Mouse (Mus musculus) megakaryocyte, adult 5-6 weeks (primary cell): ENCODE measurements around the gene Dennd4c. TPM values are rescaled to one million over a fixed set of nuclear protein-coding genes. Genes with fewer than 3 reads are reported as not detected.

ENCODE experiments used
- ATAC-seq: 2 replicates; pipeline ENCODE4 v1.8.0; 2016; ENCODE audit warnings: mild to moderate bottlenecking, inconsistent platforms; ENCODE audit not compliant: poor library complexity, severe bottlenecking
- total RNA-seq, 2 experiments: library from RNA; stranded (forward) in 1 of 2; stranded (reverse) in 1 of 2; fragments of 153-499, 151-499 nt in 1 of 2; fragments of 221-1000, 200-1000 nt in 1 of 2; gene quantifications; 2 replicates each; pipeline versions ENCODE4 v1.2.3 to v1.2.4; 2015 to 2017

Dennd4c gene
- total RNA-seq (2015): 23.1 and 24.1 TPM in 2 replicates
- 27.9 and 30.9 TPM in 2 replicates for total RNA-seq (2017)

DNA sequence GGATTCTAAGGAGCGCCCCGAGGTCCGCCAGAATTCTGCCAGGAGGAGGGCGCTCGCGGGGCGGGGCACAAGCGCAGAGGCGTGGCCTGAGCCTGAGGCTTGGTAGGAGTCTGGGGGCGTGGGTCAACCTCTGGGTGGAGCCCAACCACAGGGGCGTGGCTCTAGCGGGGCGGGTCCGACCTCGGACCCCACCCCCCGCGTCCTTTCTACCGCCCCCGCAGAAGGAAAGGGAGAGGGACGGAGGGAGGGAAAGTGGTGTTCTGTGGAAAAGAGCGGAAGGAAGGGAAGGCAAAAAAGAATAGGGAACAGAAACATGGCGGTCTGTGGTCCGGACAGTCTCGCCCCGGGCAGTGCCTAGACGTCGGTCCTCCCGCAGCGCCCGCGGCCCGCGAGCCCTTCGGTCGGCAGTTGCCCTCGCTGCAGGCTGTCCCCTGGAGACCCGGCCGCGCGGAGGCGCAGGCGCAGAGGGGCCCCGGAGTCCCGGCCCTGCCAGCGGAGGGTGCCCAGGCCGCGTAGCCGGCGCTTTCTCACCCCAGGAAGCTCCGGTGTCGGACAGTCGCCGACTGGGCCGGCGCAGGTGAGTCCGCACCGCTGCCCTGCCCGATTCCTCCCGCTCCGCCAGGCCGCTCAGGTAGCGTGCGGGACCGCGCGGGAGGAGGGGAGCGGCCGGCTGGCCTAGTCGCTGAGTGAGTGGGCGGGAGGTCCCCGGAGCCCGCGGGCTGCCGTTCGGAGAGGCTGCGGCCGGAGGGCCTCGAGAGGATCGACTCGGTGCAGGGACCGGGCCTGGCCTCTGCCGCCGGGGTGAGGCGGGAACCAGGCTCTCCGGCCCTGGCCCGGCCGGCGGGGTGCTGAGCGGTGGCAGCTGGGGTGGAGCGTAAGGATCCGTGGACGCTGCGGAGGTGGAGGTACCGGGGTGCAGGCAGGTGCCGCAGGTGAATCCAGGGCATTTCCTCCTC is at the start of gene Dennd4c:
Dennd4c (plus strand) TSS at position 220 of the 956 bp plus-strand sequence.
- ATAC-seq: peak; percentile 94

DNA sequence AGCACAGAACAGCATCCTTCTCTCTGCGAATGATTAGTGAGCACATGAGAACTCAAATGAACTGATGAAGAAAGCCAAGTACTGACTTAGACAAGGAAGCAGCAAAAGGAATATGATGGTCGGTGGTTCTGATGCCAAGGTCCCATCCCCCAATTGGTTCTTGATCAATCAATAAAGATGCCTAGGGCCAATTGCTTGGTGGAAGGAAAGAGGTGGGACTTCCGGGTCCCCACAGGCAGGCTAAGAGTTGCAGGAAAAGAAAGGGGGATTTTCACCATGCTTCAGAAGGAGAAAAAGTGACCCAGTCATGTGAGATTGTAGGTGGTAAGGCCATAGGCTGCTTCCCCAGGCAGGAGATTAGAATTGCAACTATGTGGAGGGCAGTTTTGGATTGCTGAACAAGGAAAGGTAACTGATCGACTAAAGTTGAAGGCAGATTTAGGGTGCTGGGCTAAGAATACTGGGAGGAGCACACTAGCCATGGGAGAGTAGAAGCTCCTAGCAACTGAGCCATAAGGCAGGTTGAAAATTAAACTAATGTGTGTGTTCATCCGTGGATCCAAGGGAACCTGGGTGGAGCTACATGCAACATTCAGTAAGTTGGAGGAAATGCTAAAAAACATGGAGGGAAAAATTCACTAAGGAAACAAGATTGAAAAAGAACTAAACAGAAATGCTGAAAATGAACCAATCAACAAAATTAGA is 49.0 kb upstream of the Dennd4c start:
- no peak for ATAC-seq

DNA sequence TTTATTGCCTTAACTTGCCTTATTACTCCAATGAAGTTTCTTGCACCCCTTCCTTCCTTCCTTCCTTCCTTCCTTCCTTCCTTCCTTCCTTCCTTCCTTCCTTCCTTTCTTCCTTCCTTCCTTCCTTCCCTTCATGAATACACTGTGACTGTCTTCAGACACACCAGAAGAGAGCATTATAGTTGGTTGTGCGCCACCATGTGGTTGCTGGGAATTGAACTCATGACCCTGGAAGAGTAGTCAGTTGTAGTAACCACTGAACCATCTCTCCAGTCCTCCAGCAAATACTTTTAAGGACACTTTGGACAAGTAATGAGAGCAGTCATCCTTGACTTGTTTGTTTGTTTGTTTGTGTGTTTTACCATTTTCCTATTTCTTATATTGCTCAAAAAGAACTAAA is 39.6 kb upstream of the Dennd4c start:
- ATAC-seq: no peak

DNA sequence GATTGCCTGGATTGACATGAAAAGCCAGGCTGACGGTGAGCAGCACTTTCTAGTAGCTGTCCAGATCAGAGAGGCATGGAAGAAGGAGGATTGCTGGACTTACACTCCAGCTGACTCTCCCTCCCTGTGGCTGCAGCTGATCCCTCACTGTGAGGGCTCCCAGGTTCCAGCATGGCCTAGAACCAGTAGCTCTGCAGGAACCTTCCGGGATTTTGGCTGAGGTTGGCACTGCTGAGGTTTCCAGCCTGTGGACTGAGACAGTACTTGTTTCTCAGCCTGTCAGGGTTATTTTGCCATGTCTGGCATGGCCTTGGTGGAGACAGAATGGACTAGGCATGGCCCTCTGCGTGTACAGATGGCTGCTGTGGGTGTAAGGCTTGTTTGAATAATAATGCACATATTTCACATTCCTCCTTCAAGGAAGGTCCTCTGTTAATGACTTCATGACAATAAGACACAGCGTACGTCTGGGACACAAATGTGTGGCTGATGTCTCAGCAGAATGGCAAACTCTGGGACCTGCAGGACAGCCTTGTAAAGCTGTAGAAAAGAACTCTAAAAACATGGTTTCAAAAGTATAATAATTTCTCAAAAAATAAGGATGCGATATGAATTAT is 38.2 kb upstream of the Dennd4c start:
- ATAC-seq: no peak

DNA sequence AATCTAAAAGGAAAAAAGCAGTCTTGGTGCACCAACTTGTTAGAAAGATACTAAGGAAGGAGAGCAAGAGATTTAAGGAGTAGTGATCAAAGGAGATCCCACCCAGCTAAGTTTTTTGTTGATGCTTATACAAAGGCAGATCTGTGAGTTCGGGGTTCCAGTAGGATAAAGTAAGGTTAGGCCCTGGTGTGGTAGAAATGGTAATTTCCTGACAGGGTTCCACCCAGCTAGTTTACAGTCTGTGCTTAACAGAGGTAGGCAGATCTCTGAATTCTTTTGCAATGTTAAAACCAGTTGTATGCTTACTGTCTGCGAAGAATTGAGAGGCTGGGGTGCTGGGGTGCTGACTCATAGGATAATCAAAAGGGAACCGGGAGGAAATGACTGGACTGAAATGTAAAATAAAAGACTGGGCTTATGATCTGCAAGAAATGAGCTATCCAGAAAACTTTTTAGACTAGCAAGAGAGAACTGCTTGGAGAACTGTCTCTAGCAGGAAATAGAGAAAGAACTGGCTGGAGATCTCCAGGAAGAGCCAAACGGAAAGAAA is 37.6 kb upstream of the Dennd4c start:
- ATAC-seq: no peak

DNA sequence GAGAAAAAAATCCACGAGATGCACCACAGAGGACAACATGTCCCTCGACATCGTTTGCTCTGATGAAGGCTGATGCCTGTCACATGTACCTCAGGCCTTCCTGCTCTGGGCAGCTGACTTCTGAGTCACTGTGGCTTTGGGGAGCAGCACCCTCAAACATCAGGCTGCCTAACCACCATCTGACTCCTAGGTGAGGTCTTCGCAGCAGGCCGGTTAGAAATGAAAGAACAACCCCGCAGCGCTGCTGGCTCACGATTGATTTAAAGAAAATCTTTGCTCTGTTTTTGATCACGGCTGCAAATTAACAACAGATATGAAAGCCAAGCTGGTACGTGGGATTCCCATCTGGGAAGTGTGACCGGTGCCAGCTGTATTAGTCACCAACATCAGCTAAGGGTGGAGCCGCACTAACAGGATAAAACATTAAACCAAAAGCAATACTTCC is 35.6 kb upstream of the Dennd4c start:
- peak; percentile 89 for ATAC-seq

DNA sequence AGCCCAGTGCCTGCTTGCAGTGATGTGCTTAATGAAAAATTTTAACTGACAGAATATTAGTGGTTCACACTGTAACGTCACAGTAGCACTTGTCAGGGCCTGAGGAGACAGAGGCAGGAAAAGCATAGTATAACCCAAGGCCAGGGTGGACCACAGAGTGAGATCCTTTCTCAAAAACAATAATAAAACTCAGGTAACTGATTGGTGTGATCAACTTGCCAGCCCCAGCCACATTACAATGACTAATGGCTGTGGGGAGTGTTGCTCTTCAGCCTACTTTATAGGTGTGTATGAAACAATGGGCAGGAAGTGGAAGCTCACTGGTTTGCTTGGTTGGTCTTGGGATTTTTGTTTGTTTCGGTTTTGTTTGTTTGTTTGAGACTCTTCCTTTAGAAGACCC is 34.8 kb upstream of the Dennd4c start:
- ATAC-seq: 0 out of 2 replicates have a peak, but pooled peaks have one; percentile 19

DNA sequence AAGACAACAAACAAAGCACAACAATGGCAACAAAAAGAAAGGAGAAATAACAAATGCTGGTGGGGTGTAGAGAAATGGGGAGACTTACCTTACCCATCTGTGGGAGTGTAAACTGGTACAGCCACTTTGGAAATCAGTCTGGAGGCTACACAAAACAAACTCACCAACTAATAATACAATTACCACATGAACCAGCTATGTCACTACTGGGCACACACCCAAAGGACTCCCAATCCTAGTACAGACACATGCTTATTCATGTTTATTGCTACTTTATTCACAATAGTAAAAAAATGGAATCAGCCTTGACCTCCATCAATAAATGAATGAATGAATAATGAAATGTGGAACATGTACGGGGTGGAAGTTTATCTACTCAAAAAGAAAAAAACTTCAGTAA is 33.0 kb upstream of the Dennd4c start:
- ATAC-seq: no peak

DNA sequence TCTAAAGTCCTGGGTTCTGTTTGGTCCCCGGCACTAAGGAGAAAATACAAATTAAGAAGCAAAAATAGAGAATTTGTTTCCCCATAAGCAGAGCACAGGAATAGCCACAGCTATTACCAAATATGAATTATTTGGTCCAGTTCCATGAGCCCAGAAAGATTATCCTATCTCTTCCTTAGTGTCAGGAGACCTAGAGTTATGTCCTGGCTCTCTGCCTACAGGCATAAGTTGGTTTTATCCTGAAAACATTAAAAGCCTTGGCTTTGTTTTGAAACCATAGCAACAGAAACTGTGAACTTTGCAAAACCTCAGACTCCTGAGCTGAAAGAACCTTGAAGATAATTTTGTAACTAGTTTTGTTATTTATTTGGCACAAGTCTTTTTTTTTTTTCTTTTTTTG is 31.2 kb upstream of the Dennd4c start:
- no peak for ATAC-seq

DNA sequence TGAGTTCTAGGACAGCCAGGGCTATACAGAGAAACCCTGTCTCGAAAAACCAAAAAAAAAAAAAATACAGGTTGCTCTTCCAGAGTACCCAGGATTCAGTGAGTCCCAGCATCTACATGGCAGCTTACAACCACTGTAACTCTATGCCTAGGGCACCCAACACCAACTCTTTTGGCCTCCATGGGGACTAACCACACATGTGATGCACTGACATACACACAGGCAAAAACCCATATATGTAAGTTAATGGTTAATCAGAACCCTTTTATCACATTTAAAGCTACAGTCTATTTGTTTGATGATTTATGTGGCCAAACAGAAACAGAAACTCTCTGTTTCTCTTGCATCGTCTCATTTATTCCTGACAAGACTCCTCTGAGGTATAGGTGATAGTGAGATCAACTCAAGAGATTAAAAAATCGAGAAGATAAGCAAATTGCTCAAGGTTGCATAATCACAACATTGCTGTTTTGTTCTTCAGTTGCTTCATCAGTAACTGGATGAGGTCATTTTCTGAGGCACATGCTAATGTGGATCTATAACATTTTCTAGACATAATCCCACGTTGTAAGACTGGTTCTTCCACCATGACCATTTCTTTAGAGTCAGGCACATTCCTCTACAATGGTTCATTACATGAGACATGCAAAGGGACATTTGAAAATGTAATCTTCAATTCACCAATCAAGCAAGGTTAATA is 29.3 kb upstream of the Dennd4c start:
- peak; percentile 20; the same call in 1 of the 2 replicates for ATAC-seq

DNA sequence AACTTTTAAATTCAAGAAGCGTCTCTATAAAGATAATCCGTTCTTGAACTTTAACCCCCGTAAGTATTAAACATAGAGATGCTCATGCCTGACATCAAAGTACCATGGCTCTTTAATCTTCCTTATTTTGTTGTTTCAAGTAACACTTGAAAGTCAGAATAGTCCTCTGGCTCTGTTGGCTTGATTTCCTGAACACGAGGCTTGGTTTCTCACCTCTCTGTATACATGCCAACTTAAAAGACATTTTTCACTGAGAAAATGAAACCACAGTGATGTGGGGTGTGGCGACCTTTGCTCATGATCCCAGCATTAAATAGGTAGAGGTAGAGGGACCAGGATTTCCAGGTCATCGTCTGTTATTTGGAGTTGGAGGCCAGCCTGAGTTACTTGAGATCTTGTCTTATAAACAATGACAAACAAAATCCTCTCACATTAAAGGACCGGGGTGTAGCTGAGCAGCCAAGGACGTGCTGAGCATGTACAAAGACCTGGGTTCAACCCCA is 26.4 kb upstream of the Dennd4c start:
- ATAC-seq: peak; percentile 43

DNA sequence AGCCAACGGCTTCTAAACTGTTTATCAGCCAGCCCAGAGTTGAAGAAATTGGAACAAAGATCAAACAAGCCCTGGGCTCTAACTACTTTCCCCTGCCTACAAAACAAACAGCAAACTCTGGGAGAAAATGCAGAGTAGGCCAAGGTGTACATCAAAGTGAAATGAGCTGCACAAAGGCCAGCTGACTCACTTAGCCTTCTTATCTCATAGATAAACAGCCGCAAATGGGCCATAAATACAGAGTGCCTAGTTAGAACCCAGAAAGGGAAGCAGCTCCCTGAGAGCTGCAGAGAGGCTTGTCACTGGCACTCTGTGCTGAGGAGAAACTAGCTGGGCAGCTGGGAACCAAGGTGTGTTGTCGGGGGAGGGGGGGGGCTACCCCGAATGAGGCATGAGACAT is 23.2 kb upstream of the Dennd4c start:
- ATAC-seq: no peak

DNA sequence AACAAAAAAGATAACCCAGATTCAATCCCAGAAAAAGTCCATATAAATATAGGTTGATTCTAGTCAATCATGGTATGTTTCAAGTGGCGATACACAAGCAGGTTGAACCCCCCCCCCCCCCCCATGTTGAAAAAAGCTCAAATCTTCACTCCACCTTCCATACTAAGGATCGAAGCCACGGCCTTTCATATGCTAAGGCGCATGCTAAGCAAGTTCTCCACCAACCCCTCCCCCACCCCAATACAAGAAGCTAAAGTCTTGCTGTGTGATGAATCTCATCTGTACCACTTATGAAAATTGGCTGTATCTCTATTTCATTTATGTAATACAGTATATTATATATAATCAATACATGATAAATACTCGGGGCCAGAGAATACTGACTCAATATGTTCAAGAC is 22.2 kb upstream of the Dennd4c start:
- no peak for ATAC-seq

DNA sequence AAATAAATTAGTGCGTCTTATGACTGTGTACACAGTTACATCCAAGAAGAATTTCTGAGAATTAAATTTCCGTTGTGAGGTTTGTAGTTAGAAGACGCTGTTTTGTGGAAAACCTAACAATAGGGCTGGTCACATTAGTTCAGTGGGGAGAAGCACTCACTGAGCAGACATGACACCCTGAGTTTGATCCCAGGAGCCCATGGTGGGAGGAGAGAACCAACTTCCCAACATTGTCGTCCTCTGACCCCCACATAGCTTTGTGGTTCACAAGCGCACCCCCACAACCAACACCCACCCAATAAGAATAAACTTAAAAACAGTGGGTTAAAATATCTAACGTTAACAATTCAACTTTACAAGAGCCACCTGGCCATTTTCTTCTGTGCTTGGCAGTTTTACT is 18.5 kb upstream of the Dennd4c start:
- ATAC-seq: no peak

DNA sequence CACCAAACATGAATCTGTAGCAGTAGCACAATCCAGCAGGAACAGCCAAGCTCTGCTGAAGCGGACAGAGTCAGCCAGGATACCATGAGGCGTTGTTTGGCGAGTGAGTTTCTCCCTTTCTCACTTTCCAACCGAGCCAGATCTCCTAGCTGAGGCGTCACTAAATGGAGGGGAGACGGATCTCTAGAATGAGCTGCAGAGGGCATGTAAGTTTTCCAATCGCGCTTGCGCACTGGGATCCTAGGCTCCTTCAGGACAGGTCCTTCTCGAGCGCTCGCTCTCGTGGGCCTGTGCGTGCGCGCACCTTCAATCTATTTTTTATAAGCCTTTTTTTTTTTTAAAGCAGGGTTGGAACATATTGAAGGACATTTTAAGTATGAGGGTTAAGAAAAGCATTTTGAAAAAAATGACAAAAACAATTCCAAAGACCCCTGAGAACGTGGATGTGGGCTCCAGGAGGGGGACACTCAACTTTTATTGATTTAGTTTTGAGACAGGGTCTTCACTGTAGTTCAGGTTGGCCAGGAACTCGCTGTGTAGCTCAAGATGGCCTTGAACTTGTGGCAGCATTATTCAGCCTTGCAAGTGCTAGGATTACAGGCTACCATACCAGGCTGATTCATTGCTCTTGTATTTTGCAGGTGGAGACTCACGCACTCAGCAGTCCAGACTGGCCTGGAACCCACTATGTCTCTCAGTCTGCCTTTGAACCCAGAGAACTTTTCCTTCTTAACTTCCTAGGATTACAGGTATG is 14.1 kb upstream of the Dennd4c start:
- no peak for ATAC-seq

DNA sequence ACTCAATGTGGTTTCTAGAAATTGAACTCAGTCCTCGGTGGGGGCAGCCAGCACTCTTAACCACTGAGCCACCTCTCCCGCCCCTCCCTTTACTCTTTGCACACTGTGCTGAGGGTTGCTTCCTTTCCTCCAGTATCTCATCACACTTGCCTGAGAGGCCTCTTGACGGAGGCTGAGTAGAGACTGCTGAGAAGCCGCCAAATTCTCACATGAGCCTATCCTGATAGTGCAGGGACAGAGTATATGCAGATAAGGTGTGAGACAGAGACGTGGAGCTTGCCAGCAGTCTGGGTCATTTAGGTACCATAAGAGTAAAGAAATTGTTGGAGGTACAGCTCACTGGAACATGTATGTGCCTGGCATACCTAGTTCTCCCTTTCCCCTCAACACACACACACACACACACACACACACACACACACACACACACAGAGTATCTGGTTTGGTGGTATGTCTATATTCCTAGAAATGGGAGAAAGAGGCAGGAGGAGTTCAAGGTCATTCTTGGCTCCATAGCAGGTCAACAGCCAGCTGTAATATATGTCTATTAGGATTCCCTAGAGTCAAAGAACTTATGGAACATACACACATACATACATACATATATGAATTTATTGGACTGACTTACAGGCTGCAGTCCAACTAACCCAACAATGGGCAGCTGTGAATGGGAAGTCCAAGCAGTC is 8.9 kb upstream of the Dennd4c start:
- peak; percentile 51 for ATAC-seq

DNA sequence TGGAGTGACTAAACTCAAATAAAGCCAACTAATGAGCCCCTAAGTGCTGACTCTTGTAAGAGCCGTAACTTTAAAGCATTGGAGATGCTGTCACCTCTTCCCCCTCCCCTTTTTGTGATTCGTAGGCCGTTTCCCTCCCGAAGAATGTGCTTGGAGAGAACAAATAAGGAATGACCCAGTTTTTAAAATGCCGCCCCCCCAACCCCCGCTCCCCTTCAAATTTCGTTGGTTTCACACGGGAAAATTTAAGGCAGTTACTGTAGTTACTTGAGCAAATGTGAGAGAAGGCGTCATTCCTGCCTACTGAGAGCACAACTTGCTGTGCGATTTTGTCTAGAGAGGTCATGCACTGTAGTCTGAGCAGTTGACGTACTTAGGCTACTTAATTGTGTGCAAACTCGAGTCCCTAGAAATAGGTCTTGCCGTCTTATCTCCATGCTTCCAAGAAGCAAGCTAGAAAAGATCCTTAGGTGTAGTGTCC is 1.0 kb downstream of the Dennd4c start:
- ATAC-seq: no peak

DNA sequence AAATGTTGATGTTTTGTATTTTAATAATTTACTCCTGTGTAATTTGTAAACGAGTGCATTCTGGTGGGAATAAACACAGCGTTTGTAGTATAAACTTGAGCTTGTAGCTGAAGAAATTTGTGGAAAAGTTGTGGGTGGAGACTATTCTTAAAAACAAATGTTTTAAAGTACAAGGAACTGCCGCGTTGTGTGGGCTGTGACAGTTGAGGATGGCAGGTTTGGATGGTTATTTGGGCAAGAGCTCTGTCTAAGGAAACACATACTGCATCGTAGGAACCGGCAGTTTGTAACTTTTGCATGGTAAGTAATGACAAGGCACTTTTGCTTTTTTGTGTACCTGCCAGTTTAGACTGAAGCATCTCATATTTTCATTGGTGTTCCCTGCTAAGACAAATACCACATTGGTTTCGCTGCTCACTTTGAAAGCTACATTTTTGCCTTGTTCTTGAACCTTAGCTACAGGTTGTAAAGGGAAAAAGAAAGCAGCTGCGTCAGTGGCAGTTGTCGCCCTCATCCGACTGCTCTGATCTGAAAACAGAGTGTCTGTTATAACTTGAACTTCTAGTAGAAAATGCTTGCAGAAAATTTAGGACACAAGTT is 2.1 kb downstream of the Dennd4c start:
- ATAC-seq: no peak
